Mouse (Mus musculus): ENCODE results near the gene Olfr564. TPM values are rescaled to one million over a fixed set of nuclear protein-coding genes. Genes with fewer than 3 reads are reported as not detected.

The Olfr564 gene
- not detected in 2 replicates for polyA plus RNA-seq (2014; fragmentation: Nextera tagmentation; extraction: Ambion mirVana)

GRCm38 (mm10) chr7:102803180-102803579 is at the start of gene Olfr564:
TSS of gene Olfr564 (plus strand) at chr7:102803480.
- Histone ChIP-seq H3K9me3 (ENCODE audit: control insufficient read depth, low read length) (no peaks in the 10 kb centered on the region), H3K4me1 (replicated peaks; ENCODE audit: control insufficient read depth, insufficient read depth, low read length) (no peaks in the 10 kb centered on the region), H3K27me3 (ENCODE audit: control insufficient read depth, insufficient read depth, low read length) (no peaks in the 10 kb centered on the region), H3K9ac (ENCODE audit: low read depth, low read length) (no peak within 1 kb of the TSS), H3K36me3 (ENCODE audit: control insufficient read depth, insufficient read depth, low read length) (no peaks in the 10 kb centered on the region), H3K27ac (ENCODE audit: low read depth, low read length) (no peak within 1 kb of the TSS), H3K4me2 (replicated peaks; ENCODE audit: low read depth, low read length) (no peak within 1 kb of the TSS), H3K4me3 (ENCODE audit: low read depth, low read length) (no peak within 1 kb of the TSS)
- DNase-seq (ENCODE audit: low spot score): no peak
- ATAC-seq (ENCODE audit: low FRiP score): no peak

DNA sequence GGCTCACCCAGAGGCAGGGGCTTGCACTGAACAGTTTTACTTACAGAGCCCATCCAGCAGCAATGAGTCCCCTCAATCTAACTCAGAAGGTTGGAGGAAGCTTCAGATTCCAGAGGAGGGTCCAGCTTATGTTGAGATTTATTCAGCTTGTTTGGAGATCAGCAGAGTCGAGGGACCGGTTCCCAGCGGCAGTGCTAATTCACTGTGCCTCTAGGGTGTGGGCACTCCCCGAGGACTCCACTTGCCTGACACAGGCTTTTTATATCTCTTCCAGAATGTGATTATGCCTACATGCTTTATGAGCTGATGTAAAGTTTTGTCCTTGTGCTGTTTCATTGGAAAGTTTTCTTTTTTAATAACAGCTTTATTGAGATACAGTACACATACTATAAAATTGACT is 44.0 kb upstream of the Olfr564 start, which contains the start of the genes Olfr560 and Olfr78:
TSS of gene Olfr560 (minus strand) at position 101 of the 400 bp plus-strand sequence.
TSS of gene Olfr78 (minus strand) at position 206 of the 400 bp plus-strand sequence.
- Histone ChIP-seq H3K36me3 (ENCODE audit: control insufficient read depth, insufficient read depth, low read length) (no peaks in the 10 kb centered on the region), H3K4me3 (ENCODE audit: low read depth, low read length) (no peak within 1 kb of the TSS), H3K9me3 (ENCODE audit: control insufficient read depth, low read length) (no peaks in the 10 kb centered on the region), H3K4me2 (replicated peaks; ENCODE audit: low read depth, low read length) (no peak within 1 kb of the TSS), H3K4me1 (replicated peaks; ENCODE audit: control insufficient read depth, insufficient read depth, low read length) (no peaks in the 10 kb centered on the region), H3K27ac (ENCODE audit: low read depth, low read length) (no peak within 1 kb of the TSS), H3K9ac (ENCODE audit: low read depth, low read length) (no peak within 1 kb of the TSS), H3K27me3 (ENCODE audit: control insufficient read depth, insufficient read depth, low read length) (no peaks in the 10 kb centered on the region)
- WGBS: 87% methylated on average over 4 of the region's 4 CpGs
- no peak for ATAC-seq (ENCODE audit: low FRiP score)
- no peak for DNase-seq (ENCODE audit: low spot score)

GRCm38 (mm10) chr7:102770921-102771320 is 32.4 kb upstream of the Olfr564 start, which contains the start of gene Olfr561:
TSS of gene Olfr561 (plus strand) at chr7:102771221.
- no peak within 1 kb of the TSS for H3K9ac ChIP-seq (ENCODE audit: low read depth, low read length)
- no peaks in the 10 kb centered on the region for H3K9me3 ChIP-seq (ENCODE audit: control insufficient read depth, low read length)
- H3K4me2 ChIP-seq (replicated peaks; ENCODE audit: low read depth, low read length): no peak within 1 kb of the TSS
- DNase-seq (ENCODE audit: low spot score) (no peak), ATAC-seq (ENCODE audit: low FRiP score) (no peak)
- H3K4me1 ChIP-seq (replicated peaks; ENCODE audit: control insufficient read depth, insufficient read depth, low read length): no peaks in the 10 kb centered on the region
- H3K4me3 ChIP-seq (ENCODE audit: low read depth, low read length): no peak within 1 kb of the TSS
- no peaks in the 10 kb centered on the region for H3K36me3 ChIP-seq (ENCODE audit: control insufficient read depth, insufficient read depth, low read length)
- WGBS: 80% methylated on average over 2 of the region's 2 CpGs
- no peaks in the 10 kb centered on the region for H3K27me3 ChIP-seq (ENCODE audit: control insufficient read depth, insufficient read depth, low read length)
- H3K27ac ChIP-seq (ENCODE audit: low read depth, low read length): no peak within 1 kb of the TSS

Other genes with a start within 250 kb of the Olfr564 start
- 0.32 and 1.1 TPM in 2 replicates for gene Trim21, start 238.0 kb upstream of the Olfr564 start, polyA plus RNA-seq (2014; fragmentation: Nextera tagmentation; extraction: Ambion mirVana)
- gene Olfr550, start 232.0 kb upstream of the Olfr564 start, polyA plus RNA-seq (2014; fragmentation: Nextera tagmentation; extraction: Ambion mirVana): not detected in 2 replicates
- gene Olfr551, start 211.6 kb upstream of the Olfr564 start, polyA plus RNA-seq (2014; fragmentation: Nextera tagmentation; extraction: Ambion mirVana): not detected in 2 replicates
- not detected in 2 replicates for gene Olfr552, start 205.7 kb upstream of the Olfr564 start, polyA plus RNA-seq (2014; fragmentation: Nextera tagmentation; extraction: Ambion mirVana)
- gene Olfr553, start 185.3 kb upstream of the Olfr564 start, polyA plus RNA-seq (2014; fragmentation: Nextera tagmentation; extraction: Ambion mirVana): not detected in 2 replicates
- gene Olfr554, start 165.0 kb upstream of the Olfr564 start, polyA plus RNA-seq (2014; fragmentation: Nextera tagmentation; extraction: Ambion mirVana): not detected in 2 replicates
- not detected in 2 replicates for gene Olfr555, start 144.7 kb upstream of the Olfr564 start, polyA plus RNA-seq (2014; fragmentation: Nextera tagmentation; extraction: Ambion mirVana)
- not detected in 2 replicates for gene Olfr556, start 138.6 kb upstream of the Olfr564 start, polyA plus RNA-seq (2014; fragmentation: Nextera tagmentation; extraction: Ambion mirVana)
- 9.3 and 9.5 TPM in 2 replicates for gene Trim68, start 116.2 kb upstream of the Olfr564 start, polyA plus RNA-seq (2014; fragmentation: Nextera tagmentation; extraction: Ambion mirVana)
- gene Olfr557, start 107.6 kb upstream of the Olfr564 start, polyA plus RNA-seq (2014; fragmentation: Nextera tagmentation; extraction: Ambion mirVana): not detected in 2 replicates
- gene Olfr558, start 101.3 kb upstream of the Olfr564 start, polyA plus RNA-seq (2014; fragmentation: Nextera tagmentation; extraction: Ambion mirVana): 0.15 TPM in 1 of 2 replicates, not detected in the other
- not detected in 2 replicates for gene Olfr33, start 84.4 kb upstream of the Olfr564 start, polyA plus RNA-seq (2014; fragmentation: Nextera tagmentation; extraction: Ambion mirVana)
- gene Olfr559, start 76.0 kb upstream of the Olfr564 start, polyA plus RNA-seq (2014; fragmentation: Nextera tagmentation; extraction: Ambion mirVana): not detected in 2 replicates
- gene Olfr560, start 44.1 kb upstream of the Olfr564 start, polyA plus RNA-seq (2014; fragmentation: Nextera tagmentation; extraction: Ambion mirVana): not detected in 2 replicates
- 0.14 TPM in 1 of 2 replicates, not detected in the other for gene Olfr78, start 44.0 kb upstream of the Olfr564 start, polyA plus RNA-seq (2014; fragmentation: Nextera tagmentation; extraction: Ambion mirVana)
- not detected in 2 replicates for gene Olfr561, start 32.3 kb upstream of the Olfr564 start, polyA plus RNA-seq (2014; fragmentation: Nextera tagmentation; extraction: Ambion mirVana)
- not detected in 2 replicates for gene Olfr566, start 55.3 kb downstream of the Olfr564 start, polyA plus RNA-seq (2014; fragmentation: Nextera tagmentation; extraction: Ambion mirVana)
- not detected in 2 replicates for gene Olfr568, start 73.6 kb downstream of the Olfr564 start, polyA plus RNA-seq (2014; fragmentation: Nextera tagmentation; extraction: Ambion mirVana)
- gene Olfr569, start 87.4 kb downstream of the Olfr564 start, polyA plus RNA-seq (2014; fragmentation: Nextera tagmentation; extraction: Ambion mirVana): not detected in 2 replicates
- gene Olfr570, start 91.1 kb downstream of the Olfr564 start, polyA plus RNA-seq (2014; fragmentation: Nextera tagmentation; extraction: Ambion mirVana): not detected in 2 replicates
- gene Olfr571, start 114.1 kb downstream of the Olfr564 start, polyA plus RNA-seq (2014; fragmentation: Nextera tagmentation; extraction: Ambion mirVana): not detected in 2 replicates
- gene Olfr572, start 120.9 kb downstream of the Olfr564 start, polyA plus RNA-seq (2014; fragmentation: Nextera tagmentation; extraction: Ambion mirVana): not detected in 2 replicates
- not detected in 2 replicates for gene Olfr573-ps1, start 139.1 kb downstream of the Olfr564 start, polyA plus RNA-seq (2014; fragmentation: Nextera tagmentation; extraction: Ambion mirVana)
- gene Olfr574, start 145.0 kb downstream of the Olfr564 start, polyA plus RNA-seq (2014; fragmentation: Nextera tagmentation; extraction: Ambion mirVana): not detected in 2 replicates
- gene Olfr575, start 155.3 kb downstream of the Olfr564 start, polyA plus RNA-seq (2014; fragmentation: Nextera tagmentation; extraction: Ambion mirVana): not detected in 2 replicates
- not detected in 2 replicates for gene Olfr576, start 159.2 kb downstream of the Olfr564 start, polyA plus RNA-seq (2014; fragmentation: Nextera tagmentation; extraction: Ambion mirVana)
- not detected in 2 replicates for gene Olfr577, start 172.5 kb downstream of the Olfr564 start, polyA plus RNA-seq (2014; fragmentation: Nextera tagmentation; extraction: Ambion mirVana)
- gene Olfr578, start 185.8 kb downstream of the Olfr564 start, polyA plus RNA-seq (2014; fragmentation: Nextera tagmentation; extraction: Ambion mirVana): not detected in 2 replicates
- gene Olfr582, start 234.5 kb downstream of the Olfr564 start, polyA plus RNA-seq (2014; fragmentation: Nextera tagmentation; extraction: Ambion mirVana): not detected in 2 replicates
- gene Olfr583, start 247.8 kb downstream of the Olfr564 start, polyA plus RNA-seq (2014; fragmentation: Nextera tagmentation; extraction: Ambion mirVana): not detected in 2 replicates

Measured in hindbrain, embryonic 11.5 days (tissue).